Mouse (Mus musculus) urinary bladder, postnatal 25 days (tissue): Measurements from ENCODE around the gene C1qtnf4.

ENCODE experiments used
- DNase-seq: peaks from one replicate; pipeline ENCODE4 v3.0.0; 2022; ENCODE audit warnings: low spot score

Gene C1qtnf4

DNA sequence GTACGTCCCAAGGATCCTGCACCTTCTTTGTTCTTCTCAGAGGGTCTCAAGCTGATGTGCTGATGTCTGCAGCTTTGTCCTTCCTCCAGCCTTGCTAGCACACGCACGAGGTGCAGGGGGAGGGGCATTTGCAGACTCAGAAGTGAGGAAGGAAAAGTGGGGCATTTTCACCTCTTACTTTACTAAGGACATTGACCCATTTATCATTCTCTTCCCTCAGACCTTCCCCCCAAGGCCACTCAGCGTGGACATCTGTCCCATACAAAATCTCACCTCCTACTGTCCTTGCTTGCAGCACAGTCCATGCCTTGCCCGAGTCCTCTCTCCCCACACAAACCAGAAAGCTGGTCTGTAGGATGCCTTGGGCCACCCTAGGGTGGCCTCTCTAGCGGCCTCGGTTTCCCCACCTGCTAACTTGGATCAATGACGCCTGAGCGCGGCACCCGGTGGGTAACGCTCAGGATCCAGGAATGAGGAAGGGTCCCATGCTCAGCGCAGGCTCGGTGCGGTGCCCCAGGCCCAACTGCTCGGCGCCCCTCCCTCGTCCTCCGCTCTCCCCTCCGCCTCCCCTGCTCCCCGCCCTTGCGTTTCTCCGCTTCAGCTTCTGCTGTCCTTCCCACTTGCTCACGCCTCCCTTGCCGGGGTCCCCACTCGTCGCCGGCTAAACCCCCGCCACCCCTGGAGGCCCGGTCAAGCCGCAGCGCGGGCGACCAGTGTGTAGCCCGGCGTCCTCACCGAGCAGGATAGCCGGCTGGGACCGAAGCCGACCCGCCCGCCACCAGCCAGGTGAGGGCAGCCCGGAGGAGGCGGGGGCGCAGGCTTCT, at the start of gene C1qtnf4:
TSS of gene C1qtnf4 (plus strand) at position 643 of the 824 bp plus-strand sequence.
- no peak for DNase-seq

DNA sequence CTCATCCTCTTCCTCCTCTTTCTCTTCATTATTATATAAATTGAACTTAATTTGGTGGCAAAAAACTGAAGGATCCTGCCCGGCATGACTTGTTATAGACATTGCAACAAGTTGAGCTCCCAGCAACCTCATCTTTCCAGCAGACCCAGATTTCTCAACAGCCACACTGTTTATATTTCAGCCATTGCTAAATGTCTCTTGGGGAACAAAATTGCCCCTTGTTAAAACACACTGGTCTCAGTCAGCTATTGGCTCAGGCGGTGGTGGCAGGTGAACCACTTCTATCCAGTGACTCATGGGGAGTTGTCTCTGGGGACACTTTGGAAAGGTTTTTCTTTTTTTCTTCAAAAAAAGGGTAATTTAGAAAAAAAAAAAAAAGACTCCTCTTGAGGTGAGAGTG, 47.0 kb upstream of the C1qtnf4 start:
- no peak for DNase-seq

DNA sequence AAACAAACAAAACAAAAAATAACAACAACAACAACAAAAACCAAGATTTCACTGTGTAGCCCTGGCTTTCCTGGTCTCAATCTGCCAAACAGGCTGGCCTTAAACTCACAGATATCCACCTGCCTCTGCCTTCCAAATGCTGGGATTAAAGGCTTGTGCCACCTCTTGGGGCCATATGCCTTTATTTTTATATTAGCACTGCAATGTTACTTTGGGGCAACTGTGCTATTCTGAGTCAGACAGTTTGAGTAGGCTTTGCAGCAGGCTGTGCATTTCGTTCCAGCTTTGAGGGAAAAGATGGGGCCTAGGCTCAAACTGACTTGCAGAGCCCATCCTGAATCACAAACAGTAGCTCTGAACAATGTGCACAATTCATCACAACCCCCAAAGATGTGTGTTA, 42.0 kb upstream of the C1qtnf4 start:
- no peak for DNase-seq

DNA sequence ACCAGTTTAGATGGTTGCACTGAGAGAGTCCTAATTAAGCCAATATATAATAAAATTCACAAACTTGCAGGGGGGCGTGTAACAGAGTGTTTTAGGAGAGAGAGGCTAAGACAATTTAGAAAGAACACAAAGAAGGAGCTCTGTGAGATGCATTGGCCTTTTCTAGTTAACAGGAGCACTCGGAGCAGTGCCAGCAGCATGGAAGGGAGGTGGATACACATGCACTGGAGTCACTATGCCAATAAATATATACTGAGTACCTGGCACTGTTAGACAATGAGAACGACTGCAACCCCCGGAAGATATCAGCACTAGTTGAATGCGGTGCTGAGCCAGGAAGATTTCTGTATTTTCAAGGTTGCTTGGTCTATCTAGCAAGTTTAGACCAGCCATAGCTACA, 41.4 kb upstream of the C1qtnf4 start:
- no peak for DNase-seq

DNA sequence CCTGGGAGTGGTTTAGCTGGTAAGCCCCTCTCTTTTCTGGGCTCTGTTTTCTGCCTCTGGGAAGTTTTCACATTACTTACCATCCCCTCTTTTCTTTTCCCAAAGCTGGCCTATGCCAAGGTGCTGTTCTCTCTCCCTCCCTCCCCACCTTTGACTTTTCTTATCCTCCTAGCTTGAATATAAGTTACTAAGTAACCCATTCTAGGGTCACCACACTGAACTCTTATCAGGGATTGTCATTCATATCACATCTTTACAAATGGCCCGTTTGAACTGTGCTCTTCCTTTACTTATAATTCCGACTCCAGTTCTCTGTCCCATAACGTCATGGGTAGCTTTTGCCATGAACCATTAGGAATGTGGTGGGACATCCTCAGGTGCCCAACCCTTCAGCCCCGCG, 40.4 kb upstream of the C1qtnf4 start:
- DNase-seq: no peak

DNA sequence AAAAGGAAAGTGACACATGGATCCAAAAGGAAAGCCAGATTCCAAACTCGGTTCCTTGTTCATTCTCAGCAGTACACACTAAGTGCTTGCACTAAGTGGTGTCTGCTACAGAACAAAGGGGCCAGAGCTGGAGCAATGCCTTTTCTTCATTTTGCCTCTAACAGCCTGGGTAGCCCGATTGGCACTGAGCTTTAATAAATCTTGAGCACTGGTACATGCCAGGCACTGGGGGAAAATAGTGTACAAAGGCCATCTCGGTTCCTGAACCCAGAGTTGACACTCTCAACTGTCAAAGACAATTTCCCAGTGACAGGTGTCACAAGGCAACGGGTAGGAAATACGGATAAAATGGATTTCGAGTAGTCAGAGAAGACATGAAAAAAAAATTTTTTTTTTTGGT, 39.5 kb upstream of the C1qtnf4 start:
- DNase-seq: no peak

DNA sequence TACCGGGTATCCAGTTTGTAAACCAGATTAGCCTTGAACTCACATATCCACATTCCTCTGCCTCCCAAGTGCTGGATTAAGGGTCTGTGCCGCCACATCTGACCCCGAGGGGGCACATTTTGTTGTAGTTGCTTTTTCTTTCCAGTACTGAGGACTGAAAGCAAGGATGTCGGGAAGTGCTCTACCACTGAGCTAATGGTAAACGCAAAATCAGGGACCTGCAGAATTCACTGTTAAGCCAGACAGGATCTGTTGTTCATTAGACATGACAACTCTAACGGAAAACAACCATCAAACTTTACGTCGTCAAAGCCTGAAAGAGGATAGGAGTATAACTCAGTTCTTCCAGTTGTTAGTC, 39.1 kb upstream of the C1qtnf4 start:
- no peak for DNase-seq

DNA sequence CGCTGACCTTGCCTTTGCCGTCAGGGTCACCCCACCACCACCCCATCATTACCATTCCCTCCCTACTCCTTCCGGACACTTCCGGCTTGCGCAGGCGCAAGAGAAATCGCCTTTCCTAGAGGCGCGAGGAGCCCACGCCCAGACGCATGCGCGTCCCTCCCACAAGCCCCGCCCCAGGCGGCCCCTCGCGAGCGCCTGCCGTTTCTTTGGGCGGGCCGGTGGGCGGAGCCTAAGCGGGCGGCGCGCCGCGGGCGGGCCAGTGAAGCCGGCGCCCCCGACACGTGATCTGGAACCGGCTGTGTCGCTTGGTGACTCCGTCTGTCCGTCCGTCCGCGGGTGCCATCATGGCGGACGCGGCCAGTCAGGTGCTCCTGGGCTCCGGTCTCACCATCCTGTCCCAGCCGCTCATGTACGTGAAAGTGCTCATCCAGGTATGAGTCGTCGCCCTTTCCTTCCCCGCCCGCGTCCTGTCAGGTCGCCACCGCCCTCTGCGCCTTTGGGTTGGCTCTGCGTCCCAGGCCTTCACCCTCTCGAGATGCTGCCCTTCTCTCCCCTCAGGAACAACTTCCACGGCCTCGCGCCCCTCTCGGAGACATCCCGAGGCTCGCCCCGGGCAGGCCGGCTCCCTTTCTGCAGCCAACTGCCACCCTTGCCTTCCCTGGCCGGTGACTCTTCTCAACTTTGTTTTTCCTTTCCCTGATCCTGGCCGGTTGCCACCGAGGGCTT, 38.5 kb upstream of the C1qtnf4 start, which contains the start of gene Mtch2:
TSS of gene Mtch2 (plus strand) at position 201 of the 726 bp plus-strand sequence.
- peak; percentile 99 for DNase-seq

DNA sequence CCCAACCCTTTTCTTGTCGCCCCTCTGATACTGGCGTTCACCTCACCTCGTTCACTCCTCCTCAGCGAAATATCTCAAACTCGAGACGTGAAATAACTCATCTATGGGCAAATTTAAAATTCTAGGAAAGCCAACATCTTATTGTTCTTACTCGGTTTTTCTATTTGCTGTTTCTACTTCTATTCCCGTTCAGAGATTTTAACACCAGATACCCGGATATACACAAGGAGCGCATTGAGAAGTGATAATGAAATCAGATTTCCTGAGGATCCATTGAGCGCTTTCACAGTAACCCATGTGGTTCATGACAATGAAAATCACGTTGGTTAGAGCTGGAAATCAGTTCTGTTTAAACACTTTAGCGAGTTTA, 38.0 kb upstream of the C1qtnf4 start:
- DNase-seq: no peak

DNA sequence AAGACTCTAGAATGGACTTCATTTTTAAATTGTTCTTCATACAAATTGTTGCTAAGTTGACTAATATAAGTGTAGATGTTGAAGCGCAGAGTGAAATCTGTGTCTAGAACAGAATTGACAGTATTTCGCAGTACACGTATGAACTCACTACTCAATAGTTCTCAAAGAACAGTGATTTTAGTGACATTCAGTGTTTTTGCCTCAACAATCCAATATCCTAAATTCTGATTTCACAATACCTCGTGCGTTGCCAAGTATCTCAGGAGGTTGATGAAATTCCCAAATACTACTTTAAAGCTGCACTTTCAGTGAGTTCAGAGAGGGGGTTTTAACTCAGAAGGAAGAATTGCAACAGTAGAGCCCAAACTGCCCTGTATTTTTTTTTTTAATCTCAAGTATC, 37.3 kb upstream of the C1qtnf4 start:
- DNase-seq: no peak

DNA sequence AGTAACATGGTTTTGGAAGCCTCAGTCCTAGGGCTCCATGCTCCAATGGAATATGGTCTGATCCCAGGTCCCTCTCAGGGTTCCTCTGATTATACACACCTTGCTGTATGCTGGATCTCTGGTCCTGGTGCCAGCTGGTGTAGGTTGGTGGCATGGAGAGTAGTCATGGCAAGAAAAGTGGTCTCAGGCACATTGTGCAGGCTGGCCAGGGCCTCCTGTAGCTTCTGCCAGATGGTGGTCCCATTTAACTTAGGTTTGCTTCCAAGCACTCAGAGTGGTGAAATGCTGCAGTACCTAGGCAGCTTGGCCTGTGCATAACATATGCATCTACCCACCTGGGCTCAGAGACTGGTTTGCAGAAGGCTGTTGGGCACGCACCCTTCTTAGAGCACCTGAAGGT, 35.3 kb upstream of the C1qtnf4 start:
- no peak for DNase-seq

DNA sequence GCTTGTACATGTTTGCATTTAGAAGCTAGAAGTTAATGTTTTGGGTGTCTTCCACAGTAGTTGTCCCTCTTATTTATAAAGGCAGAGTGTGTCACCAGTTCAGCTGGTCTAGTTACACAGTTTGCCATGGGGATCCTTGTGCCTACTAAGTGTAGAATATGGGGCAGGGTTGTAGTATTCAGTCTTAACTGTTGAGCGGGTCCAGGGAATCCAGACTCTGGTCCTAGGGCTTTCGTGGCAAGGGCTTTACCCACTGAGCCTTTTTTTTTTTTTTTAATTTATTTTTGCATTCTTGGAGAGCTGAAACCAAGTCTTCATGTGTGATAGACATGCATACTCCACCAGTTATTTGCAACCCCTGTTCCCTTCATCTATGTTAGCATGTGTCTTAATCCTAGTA, 24.2 kb upstream of the C1qtnf4 start:
- no peak for DNase-seq

DNA sequence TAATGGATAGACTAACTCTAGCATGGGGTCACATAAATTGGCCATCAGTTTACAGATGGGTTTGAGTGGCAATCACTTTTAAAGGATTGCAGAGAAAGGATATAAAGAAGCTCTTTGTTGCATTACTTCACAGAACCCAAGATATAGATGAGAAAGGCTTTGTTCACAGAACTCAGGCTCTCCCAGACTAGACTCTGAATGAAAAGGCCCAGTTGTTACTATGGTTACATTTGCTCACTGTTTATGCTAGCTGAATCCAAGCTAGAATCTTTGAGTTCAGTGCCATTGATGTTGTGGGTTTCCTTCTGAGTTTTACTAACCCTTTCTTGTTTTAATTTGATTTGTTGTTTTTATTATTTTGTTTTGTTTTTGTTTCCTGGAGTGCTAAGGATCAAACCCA, 21.5 kb upstream of the C1qtnf4 start:
- DNase-seq: no peak

DNA sequence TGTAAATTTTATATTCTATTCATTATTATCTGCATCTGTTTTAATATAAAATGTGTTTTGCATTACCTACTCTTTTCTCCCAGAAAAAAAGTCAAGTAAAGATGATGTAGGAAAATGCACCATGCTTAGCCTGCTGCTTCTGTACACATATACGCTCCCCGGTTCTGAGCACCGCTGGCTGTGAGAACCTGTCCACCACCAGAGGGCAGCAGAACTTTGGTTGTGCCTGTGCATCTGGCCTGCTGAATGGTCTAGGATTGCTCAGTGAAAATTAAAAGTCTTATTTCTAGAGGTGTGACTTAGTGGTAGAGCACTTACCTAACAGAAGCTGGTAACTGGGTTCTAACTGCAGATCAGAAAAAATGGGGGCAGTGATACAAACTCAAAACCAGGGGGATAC, 19.1 kb upstream of the C1qtnf4 start:
- DNase-seq: peak; percentile 87

DNA sequence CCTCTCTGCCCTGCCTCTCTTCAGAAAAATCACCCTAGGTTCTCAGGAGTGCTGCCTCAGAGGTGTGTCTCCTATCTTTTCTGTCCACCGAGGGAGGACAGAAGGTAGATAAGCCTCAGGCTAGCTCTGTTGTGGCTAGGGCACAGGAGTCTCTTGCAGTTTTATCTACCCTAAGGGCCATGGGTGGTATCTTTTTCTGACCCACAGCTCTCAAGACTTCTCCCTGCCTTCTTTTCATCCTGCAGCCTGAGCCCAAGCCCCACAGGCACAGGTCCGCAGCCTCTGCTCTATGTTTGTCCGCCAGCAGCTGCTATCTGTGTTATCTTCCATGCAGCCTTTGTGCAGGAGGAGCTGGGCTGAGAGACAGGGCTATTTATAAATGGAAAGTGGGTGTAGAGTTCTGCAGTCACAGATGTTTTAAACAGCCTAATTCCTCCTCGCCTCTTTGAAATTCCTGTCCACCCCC, 15.5 kb upstream of the C1qtnf4 start:
- no peak for DNase-seq

DNA sequence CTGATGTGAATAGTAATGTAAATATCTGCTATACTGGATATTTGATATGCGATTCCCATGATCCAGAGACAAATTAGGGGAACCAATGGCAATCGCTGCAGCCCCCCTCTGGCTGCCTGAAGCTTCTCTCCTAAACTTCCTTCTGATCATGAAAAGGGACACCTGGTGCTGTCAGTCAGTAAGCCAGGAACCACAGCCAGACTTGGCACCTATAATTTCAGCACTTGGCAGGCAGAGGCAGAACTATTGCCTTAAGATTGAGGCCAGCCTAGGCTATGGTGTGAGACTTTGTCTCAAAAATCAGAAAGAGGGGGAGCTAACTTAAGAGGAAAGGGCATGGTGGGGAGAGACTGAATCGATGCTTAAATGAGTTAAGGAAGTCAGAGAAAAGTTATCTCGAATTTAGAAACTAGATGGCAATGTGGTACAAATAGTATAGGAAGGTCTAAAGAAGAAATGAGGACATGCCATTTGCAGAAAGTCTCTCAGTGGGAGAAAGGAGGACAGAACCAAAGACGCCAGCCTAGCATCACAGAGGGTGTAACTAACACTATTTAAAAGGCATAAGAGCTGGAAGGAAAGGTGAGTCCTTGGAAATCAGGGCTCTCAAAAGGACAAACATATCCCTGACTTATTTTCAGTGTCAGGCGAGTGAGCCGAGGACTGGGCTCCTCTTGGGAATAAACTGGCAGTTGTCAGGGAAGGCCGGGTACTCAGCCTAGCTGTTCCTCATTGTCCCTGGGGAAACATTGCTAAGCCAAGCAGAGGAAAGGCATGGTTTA, 14.3 kb upstream of the C1qtnf4 start:
- no peak for DNase-seq

DNA sequence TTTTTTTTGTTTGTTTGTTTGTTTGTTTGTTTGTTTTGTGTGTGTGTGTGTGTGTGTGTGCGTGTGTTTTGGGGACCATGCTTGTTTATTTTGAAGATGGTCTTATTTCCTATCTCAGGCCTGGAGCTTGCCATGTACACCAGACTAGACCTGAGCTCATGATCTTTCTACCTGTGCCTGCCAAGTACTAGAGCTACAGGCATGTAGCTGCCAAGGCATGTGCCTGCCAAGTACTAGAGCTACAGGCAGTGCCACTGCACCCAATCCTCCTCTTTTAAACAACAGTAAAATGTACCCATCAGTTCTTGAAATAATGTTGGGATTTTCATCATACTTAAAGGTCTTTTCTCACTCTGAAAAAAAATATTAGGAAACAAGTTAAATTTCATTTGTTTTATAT, 11.6 kb upstream of the C1qtnf4 start:
- no peak for DNase-seq

DNA sequence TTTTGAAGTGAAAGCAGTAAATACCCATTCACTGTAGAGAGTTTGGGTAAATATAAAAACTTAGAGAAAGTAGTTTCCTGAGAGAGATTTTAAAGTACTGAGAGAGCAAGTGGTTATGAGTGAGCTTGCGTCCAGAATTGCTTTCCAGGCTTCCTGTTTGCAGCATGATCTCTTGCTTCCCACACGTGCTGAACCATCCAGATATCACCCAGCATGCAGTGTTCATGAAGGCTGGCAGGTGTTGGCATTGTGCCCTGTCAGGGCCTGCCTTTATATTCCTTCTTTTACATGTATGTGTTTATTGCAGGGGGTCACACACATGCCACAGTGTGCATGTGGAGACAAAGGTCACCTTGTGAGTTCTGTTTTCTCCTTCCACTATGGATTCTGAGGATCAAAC, 10.4 kb upstream of the C1qtnf4 start:
- no peak for DNase-seq

DNA sequence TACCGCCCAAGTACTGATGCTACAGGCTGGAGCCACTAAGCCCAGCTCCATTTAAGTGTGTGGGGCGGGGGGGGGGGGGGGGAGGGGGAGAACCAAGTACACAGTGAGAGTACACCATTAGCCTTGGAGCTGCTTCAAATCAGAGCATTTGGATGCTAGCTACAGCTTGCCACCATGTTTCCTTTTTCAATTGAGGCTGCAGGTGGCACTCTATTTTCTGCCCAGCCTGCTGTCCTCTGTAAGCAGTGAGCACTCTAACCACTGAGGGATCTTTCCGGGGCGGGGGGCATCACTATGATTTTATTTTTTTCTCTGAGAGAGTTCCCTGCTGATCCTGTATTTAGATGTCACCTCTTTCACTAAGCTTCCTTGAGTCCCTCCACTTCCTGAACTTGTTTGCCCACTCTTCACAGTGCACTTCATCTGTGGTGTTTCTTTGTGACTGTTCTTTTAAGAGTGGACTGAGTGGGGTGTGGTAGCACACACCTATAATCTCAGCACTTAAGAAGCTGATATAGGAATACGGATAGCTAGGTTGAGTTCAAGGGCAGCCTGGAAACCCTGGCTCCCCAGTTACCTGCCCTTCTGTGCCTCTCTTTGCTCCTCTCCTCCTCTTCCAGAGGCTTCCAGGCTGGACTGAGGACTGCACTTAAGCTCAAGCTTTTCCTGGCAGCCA, 7.9 kb upstream of the C1qtnf4 start:
- DNase-seq: no peak

DNA sequence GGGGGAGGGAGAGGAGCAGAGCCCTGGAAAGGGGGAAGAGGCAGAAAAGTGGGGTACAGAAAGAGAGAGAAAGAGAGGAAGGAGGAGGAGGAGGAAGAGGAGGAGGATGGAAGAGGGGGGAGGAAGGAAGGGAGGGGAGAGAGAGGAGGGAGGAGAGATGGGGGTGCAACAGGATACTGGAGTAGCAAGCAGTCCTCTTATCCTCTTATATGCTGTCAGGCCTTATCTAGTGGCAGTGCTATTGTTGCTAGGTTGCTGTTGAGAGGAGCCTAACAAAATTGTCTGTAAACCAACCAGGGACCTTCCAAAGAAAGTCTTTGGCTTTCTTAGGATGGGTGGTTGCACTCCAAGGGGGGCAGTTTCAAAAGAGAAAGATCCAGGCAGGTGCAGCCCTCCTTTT, 6.2 kb upstream of the C1qtnf4 start:
- DNase-seq: no peak

DNA sequence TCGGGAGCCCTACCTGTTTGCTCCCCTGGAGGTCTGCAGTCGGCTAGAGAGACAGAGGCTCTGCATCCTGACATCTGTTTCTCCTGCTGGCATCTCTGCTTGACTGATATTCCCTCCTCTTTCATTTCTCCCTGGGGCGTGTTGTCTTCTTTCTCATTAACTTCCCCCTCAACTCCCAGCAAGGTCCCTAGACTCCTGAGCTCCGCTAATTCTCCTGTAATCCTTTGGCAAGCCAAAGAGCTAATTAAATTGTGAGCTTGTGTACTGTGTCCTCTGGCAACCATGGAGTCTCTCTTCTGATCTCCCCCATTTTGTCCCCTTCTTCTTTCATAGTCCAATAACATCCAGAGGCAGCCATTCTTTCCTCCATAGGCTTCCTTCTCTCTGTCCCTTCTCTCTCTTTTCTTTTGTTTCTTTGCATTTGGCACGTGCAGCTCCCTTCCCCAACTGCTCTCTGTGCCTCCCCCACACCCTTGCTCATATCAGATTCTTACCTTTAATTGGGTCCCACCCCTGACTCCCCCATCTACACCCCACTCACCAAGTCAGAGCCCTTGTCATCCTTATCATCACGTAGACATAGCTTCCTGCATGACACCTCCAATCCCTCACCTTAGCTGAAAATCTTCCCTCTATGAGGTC, 5.4 kb upstream of the C1qtnf4 start:
- no peak for DNase-seq

DNA sequence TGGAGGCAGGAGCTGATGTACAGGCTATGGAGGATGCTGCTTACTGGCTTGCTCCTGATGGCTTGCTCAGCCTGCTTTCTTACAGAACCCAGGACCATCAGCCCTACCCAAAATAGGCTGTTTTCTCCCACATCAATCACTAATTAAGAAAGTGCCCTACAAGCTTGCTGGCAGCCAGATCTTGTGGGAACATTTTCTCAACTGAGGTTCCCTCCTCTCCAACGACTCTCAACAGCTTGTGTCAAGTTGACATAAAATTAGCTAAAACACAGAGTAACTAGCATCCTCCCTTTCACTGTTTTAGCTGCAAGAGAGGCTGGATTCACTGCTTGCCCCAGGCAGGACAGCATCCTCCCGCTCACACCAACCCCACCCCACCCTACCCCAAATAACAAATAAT, 3.8 kb upstream of the C1qtnf4 start:
- no peak for DNase-seq
